Mouse (Mus musculus) stomach, embryonic 14.5 days (tissue): ENCODE measurements around the gene Braf. TPM values are rescaled to one million over a fixed set of nuclear protein-coding genes. Genes with fewer than 3 reads are reported as not detected.

ENCODE experiments used
- ATAC-seq: fragments of 200-750 bp; cut with Nextera tagmentation; 2 replicates; pipeline ENCODE4 v1.8.0; 2017; ENCODE audit warnings: low read depth, moderate TSS enrichment; ENCODE audit not compliant: insufficient number of reproducible peaks, insufficient read depth, low FRiP score
- H3K27ac ChIP-seq: fragments of 300-500 bp; sonication (generic); 2 replicates; pipeline ENCODE4 v1.5.1; 2014; ENCODE audit warnings: mild to moderate bottlenecking, low read length, moderate library complexity, mixed read lengths
- H3K27me3 ChIP-seq: fragments of 300-500 bp; sonication (generic); 2 replicates; pipeline ENCODE4 v1.6.1; 2014; ENCODE audit warnings: low read length, control low read depth, mixed read lengths; ENCODE audit not compliant: control insufficient read depth, insufficient read depth
- H3K36me3 ChIP-seq: fragments of 300-500 bp; sonication (generic); 2 replicates; pipeline ENCODE4 v1.6.1; 2014; ENCODE audit warnings: mild to moderate bottlenecking, control low read depth, low read length, moderate library complexity, mixed read lengths; ENCODE audit not compliant: control insufficient read depth, insufficient read depth
- H3K4me1 ChIP-seq: fragments of 300-500 bp; sonication (generic); 2 replicates; pipeline ENCODE4 v1.6.1; 2014; ENCODE audit warnings: low read length, control low read depth, mixed read lengths; ENCODE audit not compliant: control insufficient read depth, insufficient read depth
- H3K4me2 ChIP-seq: fragments of 300-500 bp; sonication (generic); replicated peaks from 2 replicates; pipeline ENCODE4 v1.6.1; 2014; ENCODE audit warnings: low read depth, low read length, control low read depth
- H3K4me3 ChIP-seq: fragments of 300-500 bp; sonication (generic); 2 replicates; pipeline ENCODE4 v1.5.1; 2014; ENCODE audit warnings: low read depth, low read length, control low read depth
- H3K9ac ChIP-seq: fragments of 300-500 bp; sonication (generic); replicated peaks from 2 replicates; pipeline ENCODE4 v1.6.1; 2014; ENCODE audit warnings: low read depth, mild to moderate bottlenecking, control low read depth, low read length, moderate library complexity, mixed read lengths
- H3K9me3 ChIP-seq: fragments of 300-500 bp; sonication (generic); 2 replicates; pipeline ENCODE4 v1.6.1; 2016; ENCODE audit warnings: low read depth, low read length, control low read depth; ENCODE audit not compliant: control insufficient read depth
- WGBS: fragments of 180-500 bp; shearing (Covaris S2); extraction: QIAGEN DNeasy Blood & Tissue Kit; methylation state at CpG from one replicate; pipeline ENCODE4 v1.1.7; 2014; 5-methylcytosine and 5-hydroxymethylcytosine counted together
- polyA plus RNA-seq: library from polyadenylated mRNA; unstranded; fragments of >200 nt; fragmentation: Nextera tagmentation; extraction: Ambion mirVana; gene quantifications from 2 replicates; pipeline ENCODE4 v1.2.1, GENCODE M21; 2014

Gene Braf
- polyA plus RNA-seq, 1 experiment from 2014 or later = 19.8 TPM

DNA sequence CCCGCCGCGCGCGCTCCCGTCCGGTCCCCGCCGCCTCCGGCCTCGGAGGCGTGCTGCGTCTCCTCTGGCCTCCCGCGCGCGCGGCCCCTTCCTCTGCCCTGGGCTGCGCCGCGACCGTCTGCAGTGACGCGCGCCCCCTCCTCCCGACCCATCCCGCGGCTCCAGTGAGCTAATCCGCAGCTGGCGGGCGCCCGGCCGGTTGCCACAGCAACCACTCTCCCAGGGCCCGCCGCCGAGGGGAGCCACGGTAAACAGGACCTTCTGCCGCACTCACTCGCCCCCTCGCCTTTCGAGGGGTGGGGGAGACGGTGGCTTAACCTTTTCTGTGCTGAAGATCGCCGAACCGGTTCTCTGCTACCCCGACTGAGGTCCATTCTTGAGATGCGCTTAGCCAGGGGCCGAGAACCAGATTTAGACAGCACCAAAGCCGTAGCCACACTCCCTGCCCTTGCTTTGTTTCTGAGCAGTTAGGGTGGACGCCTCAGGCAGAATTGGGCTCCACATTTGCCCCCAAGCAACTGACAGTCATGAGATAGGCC lies 167.5 kb downstream of the Braf start, which contains the start of gene Dennd2a:
Dennd2a (minus strand) TSS at position 145 of the 539 bp plus-strand sequence.
- peak within 1 kb of the TSS; percentile 98 for H3K9ac ChIP-seq
- peak within 1 kb of the TSS; percentile 75 for H3K4me2 ChIP-seq
- peak; percentile 88 for ATAC-seq
- H3K9me3 ChIP-seq = no peaks in the 10 kb centered on the region
- 1% methylated on average over 41 of the region's 50 CpGs for WGBS
- H3K27me3 ChIP-seq = no peaks in the 10 kb centered on the region
- peaks cover 32% of the 10 kb centered on the region for H3K4me1 ChIP-seq
- H3K4me3 ChIP-seq = peak within 1 kb of the TSS; percentile 86
- H3K36me3 ChIP-seq = no peaks in the 10 kb centered on the region
- H3K27ac ChIP-seq = peak within 1 kb of the TSS; percentile 94

DNA sequence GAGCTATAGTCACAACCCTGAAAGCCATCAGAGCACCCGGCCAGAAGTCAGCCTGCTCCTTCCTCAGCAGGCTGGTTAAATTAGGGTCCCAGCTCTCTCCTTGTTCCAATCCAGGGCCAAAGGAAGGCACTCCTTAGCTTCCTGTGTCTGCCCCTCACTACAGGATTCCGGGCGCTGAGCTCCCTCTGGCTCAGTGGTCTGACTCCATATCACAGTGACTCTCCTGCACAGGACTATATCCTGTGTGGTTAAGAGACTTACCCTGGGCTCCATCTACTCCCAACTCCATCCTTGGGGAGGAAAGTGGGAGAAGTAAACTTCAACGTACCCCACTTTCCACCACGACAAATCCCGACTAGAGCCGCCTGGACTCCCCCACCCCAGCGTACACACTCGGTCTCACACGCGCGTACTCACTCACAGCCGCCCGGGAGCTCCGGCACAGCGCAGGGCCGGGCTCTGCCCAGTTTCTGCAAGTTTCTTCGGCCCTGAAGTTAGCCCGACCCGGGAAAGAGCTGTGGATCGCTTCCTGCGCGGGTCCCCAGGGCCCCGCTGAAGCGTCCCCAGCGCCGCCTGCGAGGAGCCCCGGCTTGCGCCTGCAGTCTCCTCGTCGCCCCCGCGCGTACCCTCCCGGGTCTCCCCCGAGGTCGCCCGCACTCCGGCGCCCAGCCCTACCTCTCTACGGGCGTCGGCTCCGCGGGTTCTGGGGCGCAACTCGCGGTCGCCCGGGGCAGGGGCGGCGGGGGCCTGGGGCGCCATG lies 168.2 kb downstream of the Braf start:
- H3K4me2 ChIP-seq = peak overlapping the region; percentile 75
- H3K4me3 ChIP-seq = peak overlapping the region; percentile 86
- H3K36me3 ChIP-seq = no peaks in the 10 kb centered on the region
- H3K9me3 ChIP-seq = no peaks in the 10 kb centered on the region
- H3K27me3 ChIP-seq = no peaks in the 10 kb centered on the region
- under 1% methylated on average over 48 of the region's 54 CpGs for WGBS
- H3K27ac ChIP-seq = peak overlapping the region; percentile 94
- ATAC-seq = peak; percentile 64
- H3K9ac ChIP-seq = peak overlapping the region; percentile 98
- H3K4me1 ChIP-seq = peaks cover 29% of the 10 kb centered on the region

DNA sequence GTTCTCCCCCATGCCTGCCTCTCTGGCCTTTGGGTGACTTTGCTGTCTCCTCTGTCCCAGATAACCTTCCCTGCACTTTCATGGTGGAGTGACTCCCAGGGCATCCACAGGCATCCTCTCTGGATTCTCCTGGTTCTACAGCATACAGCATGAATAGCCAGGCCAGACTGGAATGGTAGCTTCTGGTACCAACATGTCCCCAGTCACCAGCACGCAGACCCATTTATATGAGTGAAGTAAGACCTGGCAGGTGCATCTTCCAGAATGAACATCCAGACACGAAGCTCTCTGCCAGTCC lies 169.7 kb downstream of the Braf start:
- no peak for ATAC-seq
- peaks cover 29% of the 10 kb centered on the region for H3K4me1 ChIP-seq
- H3K9ac ChIP-seq = no peak overlapping the region
- H3K36me3 ChIP-seq = no peaks in the 10 kb centered on the region
- no peaks in the 10 kb centered on the region for H3K27me3 ChIP-seq
- H3K4me3 ChIP-seq = peak overlapping the region; percentile 86; the same call in 1 of the 2 replicates
- no peak overlapping the region for H3K27ac ChIP-seq
- H3K4me2 ChIP-seq = peak overlapping the region; percentile 75
- WGBS = 80% methylated on average over 2 of the region's 2 CpGs
- H3K9me3 ChIP-seq = no peaks in the 10 kb centered on the region

DNA sequence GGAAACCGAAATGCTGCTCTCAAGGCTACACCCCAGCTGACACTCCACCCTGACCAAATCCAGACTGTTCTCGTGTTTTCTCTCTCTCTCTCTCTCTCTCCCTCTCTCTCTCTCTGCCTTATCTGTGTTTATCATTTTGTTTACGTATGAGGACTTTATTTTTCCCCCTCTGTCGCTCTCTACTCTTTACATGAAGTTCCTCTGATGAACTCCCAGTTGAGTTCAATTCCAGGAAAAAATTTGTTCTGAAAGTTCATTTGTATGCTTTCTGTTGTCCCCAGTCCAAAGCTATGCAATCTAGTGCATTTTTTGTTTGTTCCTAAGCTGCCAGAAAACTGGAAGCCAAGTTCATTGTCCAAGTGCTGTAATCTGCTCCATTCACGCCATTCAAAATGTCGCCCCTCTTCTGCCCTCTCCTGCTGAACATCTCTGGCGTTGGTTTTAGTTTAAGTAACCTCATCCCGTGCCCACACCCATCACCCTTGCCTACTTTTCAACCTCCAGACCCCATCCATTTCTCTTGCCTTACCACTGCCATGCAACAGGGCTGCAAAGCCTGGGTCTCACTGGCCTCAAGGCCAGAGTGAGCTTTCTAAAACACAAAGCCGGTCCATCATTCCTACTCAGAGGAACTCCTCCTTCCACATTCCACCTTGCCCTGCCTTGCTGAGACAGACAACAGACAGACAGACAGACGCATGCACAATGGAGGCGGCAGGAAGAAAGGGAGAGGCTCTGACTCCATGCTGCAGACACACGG lies 170.2 kb downstream of the Braf start:
- Histone ChIP-seq H3K36me3 (no peaks in the 10 kb centered on the region), H3K27ac (no peak overlapping the region), H3K4me1 (peaks cover 29% of the 10 kb centered on the region), H3K9me3 (no peaks in the 10 kb centered on the region), H3K4me2 (peak overlapping the region; percentile 75), H3K4me3 (peak overlapping the region; percentile 86; the same call in 1 of the 2 replicates), H3K27me3 (no peaks in the 10 kb centered on the region), H3K9ac (no peak overlapping the region)
- 48% methylated on average over 12 of the region's 12 CpGs for WGBS
- ATAC-seq = no peak

Other genes starting within 250 kb of the Braf start
- gene Dennd2a, start 167.6 kb downstream of the Braf start, polyA plus RNA-seq = 22.2 and 23.6 TPM in 2 replicates
- 28.1 and 29.5 TPM in 2 replicates for gene Adck2, start 151.6 kb downstream of the Braf start, polyA plus RNA-seq
- gene Gm42420, start 139.7 kb downstream of the Braf start, polyA plus RNA-seq = 0.50 and 0.62 TPM in 2 replicates
- 337 and 395 TPM in 2 replicates for gene Ndufb2, start 132.9 kb downstream of the Braf start, polyA plus RNA-seq
- gene Mrps33, start 85.5 kb upstream of the Braf start, polyA plus RNA-seq = 190 and 207 TPM in 2 replicates
- gene Tmem178b, start 147.8 kb upstream of the Braf start, polyA plus RNA-seq = 1.5 TPM in 2 replicates